Mouse (Mus musculus) kidney, adult 2 months (tissue): ENCODE results near the gene Gm49320.

Experiments
- CTCF ChIP-seq: fragments of 200-500 bp; conservative IDR thresholded peaks from 2 replicates; pipeline ENCODE4 v1.5.1; 2011; ENCODE audit warnings: low read depth, mild to moderate bottlenecking, control low read depth, low read length, moderate library complexity, mixed read lengths; ENCODE audit not compliant: insufficient read depth, insufficient read length
- POLR2A ChIP-seq: fragments of 200-500 bp; IDR thresholded peaks from one replicate; pipeline ENCODE4 v1.6.1; 2011; ENCODE audit warnings: low read depth, low read length, control low read depth

DNA sequence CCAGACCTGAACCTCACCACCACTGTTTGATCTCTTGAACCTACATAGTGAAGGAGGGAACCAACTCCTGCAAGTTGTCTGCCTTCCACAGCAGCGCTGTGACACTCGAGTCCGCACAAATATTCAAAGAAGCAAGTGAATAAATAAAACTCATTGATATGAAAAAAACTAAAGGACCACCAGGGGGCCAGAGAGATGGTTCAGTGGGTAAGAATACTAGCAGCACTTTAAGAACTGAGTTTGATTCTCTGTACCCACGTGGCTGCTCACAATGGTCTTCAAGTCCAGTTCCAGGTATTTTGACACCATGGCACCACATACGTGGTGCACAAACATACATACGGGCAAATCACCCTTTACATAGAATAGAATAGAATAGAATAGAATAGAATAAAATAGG lies 27.6 kb upstream of the Gm49320 start:
- no peak for TF ChIP-seq POLR2A
- no peak for TF ChIP-seq CTCF
